Mouse (Mus musculus) lung, postnatal 36 days (tissue): Measurements from ENCODE around the gene Gm10518.

Source experiments
- DNase-seq: peaks from one replicate; pipeline ENCODE4 v3.0.0; 2022; ENCODE audit warnings: mixed read lengths

The Gm10518 gene

DNA sequence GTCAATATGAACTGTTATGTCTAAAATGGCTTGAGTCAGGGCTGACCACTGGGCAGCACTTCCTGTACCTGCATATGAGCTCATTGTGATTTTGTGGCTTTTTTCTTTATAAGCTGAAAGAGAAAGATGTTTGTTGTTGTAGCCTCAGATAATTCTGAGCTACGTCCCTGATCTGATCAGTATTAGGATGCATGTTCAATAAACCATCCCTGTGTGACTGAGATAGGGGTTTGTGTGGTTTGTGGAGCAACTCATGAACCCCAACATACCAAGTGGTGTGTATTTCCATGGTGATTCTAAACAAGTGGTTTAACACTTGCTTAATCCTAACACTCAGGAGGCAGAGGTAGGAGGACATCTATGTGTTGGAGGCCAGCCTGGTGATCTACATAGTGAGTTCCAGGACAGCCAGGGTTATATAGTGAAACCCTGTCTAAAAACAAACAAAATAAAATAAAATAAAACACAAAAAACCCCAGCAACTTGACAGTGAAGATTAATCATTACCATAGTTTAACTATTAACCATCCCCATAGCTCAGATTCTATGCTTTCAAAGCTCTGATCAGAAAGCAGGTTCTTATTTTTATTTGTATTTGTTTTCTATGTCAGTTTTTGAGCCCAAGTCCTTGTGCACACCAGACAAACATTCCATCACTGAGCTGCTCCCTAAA is 32.7 kb downstream of the Gm10518 start:
- DNase-seq = no peak

DNA sequence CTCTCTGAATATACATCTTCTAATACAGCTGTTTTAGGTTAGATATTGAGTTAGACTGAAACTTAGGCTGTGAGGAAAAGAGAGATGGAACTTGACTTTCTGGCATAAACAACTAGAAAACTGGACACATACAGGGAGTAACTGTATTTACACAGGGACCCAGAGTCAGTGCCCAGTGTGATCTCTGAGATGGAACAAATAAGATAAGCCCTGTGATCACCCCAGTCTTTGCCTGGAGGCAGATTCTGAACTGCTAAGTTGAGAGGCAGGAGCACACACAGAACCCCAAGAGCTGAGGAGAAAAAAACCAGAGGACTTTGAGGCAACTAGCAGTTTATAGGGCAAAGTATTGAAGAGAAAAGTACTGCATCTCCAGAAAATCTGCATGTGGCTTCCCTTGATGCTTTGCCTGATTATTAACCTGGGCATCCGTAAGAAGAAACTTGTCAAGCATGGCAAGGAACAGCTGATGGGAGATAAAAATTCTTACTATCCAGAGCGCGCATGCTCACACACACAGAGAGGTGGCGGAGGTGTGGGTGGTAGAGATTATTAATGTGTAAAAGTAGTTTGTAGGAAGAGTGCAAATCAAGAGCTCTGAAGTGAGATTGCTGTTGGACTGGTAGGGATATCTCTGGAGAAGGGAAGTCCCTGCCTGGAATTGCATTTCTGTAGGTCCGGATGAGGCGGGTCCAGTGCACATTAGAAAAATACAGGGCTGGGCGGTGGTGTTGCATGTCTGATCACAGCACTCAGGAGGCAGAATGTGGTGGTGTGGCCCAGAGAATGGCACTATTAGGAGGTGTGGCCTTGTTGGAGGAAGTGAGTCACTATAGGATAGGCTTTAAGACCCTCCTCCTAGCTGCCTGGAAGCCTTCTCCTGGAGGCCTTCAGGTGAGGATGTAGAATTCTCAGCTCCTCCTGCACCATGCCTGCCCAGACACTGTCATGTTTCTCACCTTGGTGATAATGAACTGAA is 33.5 kb downstream of the Gm10518 start:
- DNase-seq = no peak

DNA sequence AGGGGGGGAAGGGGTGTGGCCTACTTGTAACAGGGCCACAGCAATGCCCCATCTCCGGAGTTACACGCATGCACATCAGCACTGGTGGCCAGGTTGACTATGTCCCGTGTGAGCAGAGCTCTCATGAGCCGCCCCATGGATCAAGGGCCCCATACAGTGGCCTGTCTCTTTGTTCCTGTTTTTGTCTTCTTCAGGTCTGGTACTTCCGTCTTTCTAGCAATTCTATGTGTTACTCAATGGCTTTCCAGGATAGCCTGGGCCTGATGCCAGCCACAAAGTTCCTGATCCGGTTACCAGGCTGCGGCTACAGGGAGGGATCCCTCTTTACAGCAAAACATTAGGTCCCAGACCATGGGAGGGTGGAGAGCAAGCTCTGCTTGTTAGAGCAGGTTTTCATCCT is 39.4 kb downstream of the Gm10518 start:
- peak; percentile 86 for DNase-seq

DNA sequence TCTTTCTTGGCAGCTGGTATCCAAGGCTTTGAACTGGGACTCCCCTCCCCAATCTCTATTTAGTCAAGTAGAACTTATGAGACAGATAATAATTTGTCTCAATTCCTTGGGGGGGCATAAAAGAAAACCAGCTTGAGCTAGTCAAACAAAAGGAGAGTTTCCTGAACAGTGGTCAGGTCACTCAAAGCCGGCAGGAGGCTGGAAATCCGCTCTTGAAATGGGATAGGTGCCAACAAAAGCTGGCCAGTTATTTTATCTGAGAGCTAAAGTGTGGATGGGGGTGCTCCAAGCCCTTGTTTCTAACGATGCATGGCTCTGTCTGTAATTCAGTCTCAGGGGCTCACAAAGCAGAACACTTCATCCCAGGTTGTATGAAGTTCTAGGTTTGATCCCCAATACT is 40.8 kb downstream of the Gm10518 start:
- DNase-seq = no peak

DNA sequence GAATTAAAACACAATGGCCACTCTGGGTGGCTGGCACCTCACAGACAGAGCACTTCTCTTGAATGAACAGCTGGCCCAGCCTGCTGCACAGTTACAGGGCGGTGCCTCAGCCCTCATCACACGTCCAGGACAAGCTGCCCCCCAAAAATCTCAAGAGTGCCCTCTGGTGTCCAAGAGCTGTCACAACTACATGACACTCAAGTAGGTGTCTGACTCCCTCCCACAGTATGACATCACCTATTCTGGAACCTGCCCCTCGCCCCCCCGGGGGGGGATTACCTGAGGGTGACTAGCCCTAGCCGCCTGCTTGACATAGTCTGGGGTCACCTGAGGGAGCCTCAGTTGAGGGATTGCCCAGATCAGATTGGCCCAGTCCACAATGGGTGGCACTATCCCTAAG is 41.7 kb downstream of the Gm10518 start:
- peak; percentile 84 for DNase-seq

DNA sequence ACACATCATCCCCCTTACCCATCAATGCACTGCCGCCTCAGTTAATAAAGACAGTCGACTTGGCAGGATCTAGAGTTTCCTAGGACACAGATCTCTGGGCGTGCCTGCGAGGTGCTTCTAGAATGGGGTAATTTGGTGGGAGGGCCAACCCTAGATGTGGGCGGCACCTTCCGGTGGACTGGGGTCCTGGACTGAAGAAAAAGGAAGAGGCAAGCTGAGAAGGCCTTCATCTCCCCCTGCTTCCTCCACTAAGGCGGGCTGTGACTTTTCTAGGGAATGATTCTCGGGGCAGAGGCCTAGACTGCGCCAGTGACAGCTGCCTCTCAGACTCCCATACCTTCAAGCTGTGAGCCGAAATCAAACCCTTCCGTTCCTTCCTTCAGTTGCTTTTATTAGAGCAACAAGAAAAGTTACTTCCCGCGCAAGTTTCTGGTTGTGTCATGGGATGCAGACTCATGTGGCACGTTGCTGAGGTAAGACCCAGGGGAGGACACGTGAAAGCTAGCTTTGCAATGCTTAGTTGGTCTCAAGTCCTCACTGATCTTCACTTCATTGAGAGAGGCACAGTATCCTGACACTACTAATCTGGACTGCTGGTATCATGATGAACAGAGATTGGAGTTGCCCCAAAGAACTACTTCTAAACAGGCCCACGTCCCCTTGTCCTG is 42.8 kb downstream of the Gm10518 start:
- no peak for DNase-seq

DNA sequence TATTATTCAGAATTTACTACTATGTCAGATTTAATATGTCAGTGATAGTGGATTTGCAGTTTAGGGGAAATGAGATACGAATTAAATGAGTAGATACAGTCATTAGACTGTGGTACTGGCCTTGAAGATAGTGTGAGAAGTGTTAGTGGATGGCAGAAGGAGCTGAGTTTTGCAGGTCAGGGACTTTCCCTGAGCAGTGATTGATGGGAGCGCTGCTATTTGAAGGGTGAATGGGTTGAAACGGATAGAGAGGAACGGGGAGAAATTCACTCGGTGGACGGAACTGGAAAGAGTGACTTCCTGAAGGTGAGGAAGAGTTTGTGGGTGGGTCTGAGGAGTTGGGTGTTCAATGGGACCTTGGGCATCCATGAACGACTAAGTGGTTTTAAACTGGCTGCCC is 44.0 kb downstream of the Gm10518 start:
- no peak for DNase-seq

DNA sequence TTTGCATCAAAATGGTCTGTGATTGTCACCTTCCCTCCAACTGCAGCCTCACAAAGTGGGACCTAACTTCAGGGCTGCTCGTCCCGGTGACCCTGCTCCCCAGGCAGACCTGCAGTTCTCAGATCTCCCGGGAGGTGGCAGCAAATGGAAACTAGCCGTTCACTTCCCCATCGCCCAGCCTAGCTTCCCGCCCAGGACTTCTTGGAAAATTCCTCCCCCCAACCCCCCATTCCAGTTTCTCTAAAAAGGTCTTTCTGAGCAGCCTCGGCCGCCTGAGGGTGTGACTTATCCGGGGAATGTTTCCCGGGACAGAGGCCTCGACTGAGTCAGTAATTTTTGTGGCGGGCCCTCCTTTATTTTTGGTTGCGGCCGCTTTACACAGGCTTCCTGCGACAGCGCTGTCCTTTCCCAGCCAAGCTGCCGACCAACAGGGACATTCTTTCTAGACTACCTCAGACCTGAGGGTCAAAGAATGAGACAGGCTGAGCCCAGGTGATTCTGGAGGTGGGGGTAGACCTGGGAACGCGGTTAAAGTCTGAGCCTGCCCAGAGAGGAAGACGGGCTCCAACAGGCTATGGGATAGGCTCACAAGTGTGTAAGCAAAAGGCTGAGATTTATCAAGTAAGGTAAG is 44.7 kb downstream of the Gm10518 start:
- peak; percentile 93 for DNase-seq

DNA sequence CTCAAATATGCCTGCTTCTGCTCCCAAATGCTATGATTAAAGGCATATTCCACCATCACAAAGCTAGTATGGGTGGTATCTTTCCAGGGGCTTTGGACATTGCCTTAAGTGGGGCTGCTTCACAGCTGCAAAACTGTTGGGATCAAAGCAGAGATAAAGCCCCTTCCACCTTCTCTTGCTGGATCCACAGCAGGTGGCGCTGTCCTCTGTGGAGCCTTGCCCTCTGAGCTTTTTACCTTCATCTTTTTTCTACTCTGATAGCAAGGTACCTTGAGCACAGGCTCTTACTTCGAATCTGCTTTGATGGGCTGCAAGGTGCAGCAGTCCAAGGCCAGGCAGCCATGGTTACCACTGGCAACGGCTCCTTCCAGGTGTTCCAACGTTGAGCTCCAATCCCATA is 50.2 kb downstream of the Gm10518 start:
- peak; percentile 52 for DNase-seq
